Mouse (Mus musculus) Patski (cell line): ENCODE results near the gene Lgals2. TPM values are rescaled to one million over a fixed set of nuclear protein-coding genes. Genes with fewer than 3 reads are reported as not detected.
A peak's percentile ranks its signal among the peaks of the same experiment; 100 is the strongest.

ENCODE experiments used
- ATAC-seq: fragments of 100-300 bp; one replicate; pipeline ENCODE4 v1.8.0; 2021
- CTCF ChIA-PET: fragments of 350-600 bp; sonication (Branson Sonifier 250); formaldehyde crosslinking; loops from one replicate; lab custom pipeline; 2022; ENCODE audit warnings: inconsistent platforms; lab: Charles Lee
- POLR2A ChIA-PET: fragments of 350-600 bp; sonication (Branson Sonifier 250); formaldehyde crosslinking; loops from one replicate; lab custom pipeline; 2022; ENCODE audit warnings: antibody characterized with exemption, inconsistent platforms; lab: Charles Lee
- DNase-seq: peaks from one replicate; pipeline ENCODE4 v3.0.0-alpha.2; 2011; ENCODE audit warnings: low read depth, low spot score
- H3K27me3 ChIP-seq: fragments of 371-371 bp; one replicate; pipeline ENCODE4 v1.5.1; 2021
- CTCF ChIP-seq: fragments of 100-300 bp; IDR thresholded peaks from one replicate; pipeline ENCODE4 v1.5.1; 2021
- in situ Hi-C: fragments of 300-500 bp; cut with MboI; formaldehyde crosslinking; loops from 3 replicates; pipeline ENCODE4 v1.11.1; 2018; ENCODE audit warnings: low pct_unique_long_range_greater_than_20kb, mixed read lengths
- polyA plus RNA-seq: library from polyadenylated mRNA; unstranded; gene quantifications from one replicate; pipeline ENCODE4 v1.2.3, GENCODE M21; 2021

Gene Lgals2
- polyA plus RNA-seq, 1 experiment from 2014 or later = 0.90 TPM

GRCm38 (mm10) chr15:78836086-78836621 lies 19.2 kb downstream of the Lgals2 start:
- ATAC-seq (no peak), DNase-seq (no peak)
- ChIA-PET POLR2A (interaction anchor here (1.4 kb wide), 1 partner anchor 19 kb away, joined by 3 read pairs; the partner anchor contains the start of gene Lgals2), CTCF (interaction anchor here (1.7 kb wide), 1 partner anchor 9 kb away, joined by 4 read pairs; no protein-coding TSS in a partner anchor)
- no peaks in the 10 kb centered on the region for H3K27me3 ChIP-seq
- in situ Hi-C loops = no loop called here
- TF ChIP-seq CTCF = no peak

- no peaks in the 10 kb centered on the region for H3K27me3 ChIP-seq
- no peak for TF ChIP-seq CTCF
- POLR2A ChIA-PET = interaction anchor here (1.0 to 3.9 kb wide), 5 partner anchors 9 to 33 kb away, joined by 3 to 27 read pairs (median 3); partner anchors contain the start of genes Card10 and Lgals2
- in situ Hi-C loops = no loop called here
- DNase-seq (no peak), ATAC-seq (no peak)
- CTCF ChIA-PET = interaction anchor here (0.7 to 1.8 kb wide), 3 partner anchors 9 to 42 kb away, joined by 3 to 5 read pairs (median 4); partner anchors contain the start of gene Gga1
Observed at GRCm38 (mm10) chr15:78835200-78836085, 19.9 kb downstream of the Lgals2 start.

- ChIA-PET POLR2A (interaction anchor here (1.0 to 3.9 kb wide), 5 partner anchors 10 to 32 kb away, joined by 3 to 27 read pairs (median 3); partner anchors contain the start of genes Card10 and Lgals2), CTCF (interaction anchor here (0.7 to 10.1 kb wide), 3 partner anchors 8 to 43 kb away, joined by 3 to 144 read pairs (median 5); partner anchors contain the start of genes Gga1 and Lgals2)
- no peak for TF ChIP-seq CTCF
- no peak for DNase-seq
- in situ Hi-C loops = no loop called here
- peak; percentile 59 for ATAC-seq
- no peaks in the 10 kb centered on the region for H3K27me3 ChIP-seq
Observed at GRCm38 (mm10) chr15:78834233-78835005, 20.9 kb downstream of the Lgals2 start.

- CTCF ChIA-PET = interaction anchor here (10.1 kb wide), 1 partner anchor 18 kb away, joined by 144 read pairs; the partner anchor contains the start of gene Lgals2
- H3K27me3 ChIP-seq = no peaks in the 10 kb centered on the region
- DNase-seq (no peak), ATAC-seq (no peak)
- in situ Hi-C loops = no loop called here
- POLR2A ChIA-PET = interaction anchor here (2.0 to 3.9 kb wide), 3 partner anchors 11 to 16 kb away, joined by 6 to 27 read pairs (median 11); no protein-coding TSS in a partner anchor
- TF ChIP-seq CTCF = no peak
Observed at GRCm38 (mm10) chr15:78833582-78833981, 21.7 kb downstream of the Lgals2 start.

GRCm38 (mm10) chr15:78832701-78833123 lies 22.6 kb downstream of the Lgals2 start:
- DNase-seq (no peak), ATAC-seq (peak; percentile 24)
- ChIA-PET CTCF (interaction anchor here (10.1 kb wide), 1 partner anchor 19 kb away, joined by 144 read pairs; the partner anchor contains the start of gene Lgals2), POLR2A (interaction anchor here (0.6 to 3.9 kb wide), 7 partner anchors 9 to 45 kb away, joined by 3 to 27 read pairs (median 6); partner anchors contain the start of gene Cdc42ep1)
- H3K27me3 ChIP-seq = no peaks in the 10 kb centered on the region
- no peak for TF ChIP-seq CTCF
- in situ Hi-C loops = no loop called here

GRCm38 (mm10) chr15:78831720-78832657 lies 23.3 kb downstream of the Lgals2 start:
- in situ Hi-C loops = no loop called here
- no peak for TF ChIP-seq CTCF
- no peaks in the 10 kb centered on the region for H3K27me3 ChIP-seq
- ATAC-seq = no peak
- DNase-seq = no peak
- ChIA-PET POLR2A (interaction anchor here (0.6 to 3.9 kb wide), 7 partner anchors 10 to 67 kb away, joined by 3 to 27 read pairs (median 5); partner anchors contain the start of genes Cdc42ep1, Gm49510 and Sh3bp1), CTCF (interaction anchor here (10.1 kb wide), 1 partner anchor 19 kb away, joined by 144 read pairs; the partner anchor contains the start of gene Lgals2)

- DNase-seq (no peak), ATAC-seq (no peak)
- CTCF ChIA-PET = interaction anchor here (1.2 to 10.1 kb wide), 2 partner anchors 8 to 20 kb away, joined by 3 to 144 read pairs; partner anchors contain the start of gene Lgals2
- no peaks in the 10 kb centered on the region for H3K27me3 ChIP-seq
- POLR2A ChIA-PET = interaction anchor here (1.6 to 3.9 kb wide), 3 partner anchors 11 to 22 kb away, joined by 5 to 27 read pairs (median 12); partner anchors contain the start of gene Cdc42ep1
- no peak for TF ChIP-seq CTCF
- in situ Hi-C loops = no loop called here
Observed at GRCm38 (mm10) chr15:78830742-78831719, 24.3 kb downstream of the Lgals2 start.
